Mouse (Mus musculus): ENCODE results near the gene Snx4. TPM values are rescaled to one million over a fixed set of nuclear protein-coding genes. Genes with fewer than 3 reads are reported as not detected.

Snx4 gene
- polyA plus RNA-seq, 1 experiment from 2014 or later = 103 TPM

DNA sequence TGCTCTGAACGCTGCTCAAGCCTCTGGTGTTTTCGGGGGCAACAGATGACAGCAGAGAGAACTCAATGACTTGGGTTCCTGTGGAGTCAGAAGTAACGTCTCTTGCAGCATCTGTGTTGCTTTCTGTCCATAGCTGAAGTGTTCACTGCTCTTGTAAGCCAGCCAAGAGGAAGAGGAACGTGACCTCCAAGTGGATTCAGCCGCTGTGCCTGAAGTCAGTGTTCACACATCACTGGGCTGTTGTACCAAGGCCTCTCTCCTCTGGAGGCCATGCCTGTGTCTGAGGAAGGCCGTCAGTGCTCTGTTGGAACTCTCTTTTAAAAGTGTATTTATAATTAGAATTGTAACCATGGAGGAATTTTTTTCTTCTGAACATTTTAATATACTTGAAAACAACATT, 9.2 kb upstream of the Snx4 start:
- Histone ChIP-seq H3K36me3 (ENCODE audit: control insufficient read depth, insufficient read depth, low read length) (peaks cover 15% of the 10 kb centered on the region), H3K4me3 (ENCODE audit: low read length) (no peak overlapping the region), H3K4me1 (ENCODE audit: control insufficient read depth, insufficient read depth, low read depth, low read length) (no peaks in the 10 kb centered on the region), H3K9me3 (ENCODE audit: control insufficient read depth, low read length) (no peaks in the 10 kb centered on the region), H3K9ac (ENCODE audit: low read depth, low read length) (no peak overlapping the region), H3K27me3 (replicated peaks; ENCODE audit: control insufficient read depth, insufficient read depth, low read length) (no peaks in the 10 kb centered on the region), H3K4me2 (ENCODE audit: low read length) (no peak overlapping the region), H3K27ac (ENCODE audit: low read depth, low read length) (no peak overlapping the region)
- WGBS = 79% methylated on average over 6 of the region's 6 CpGs
- ATAC-seq = no peak

DNA sequence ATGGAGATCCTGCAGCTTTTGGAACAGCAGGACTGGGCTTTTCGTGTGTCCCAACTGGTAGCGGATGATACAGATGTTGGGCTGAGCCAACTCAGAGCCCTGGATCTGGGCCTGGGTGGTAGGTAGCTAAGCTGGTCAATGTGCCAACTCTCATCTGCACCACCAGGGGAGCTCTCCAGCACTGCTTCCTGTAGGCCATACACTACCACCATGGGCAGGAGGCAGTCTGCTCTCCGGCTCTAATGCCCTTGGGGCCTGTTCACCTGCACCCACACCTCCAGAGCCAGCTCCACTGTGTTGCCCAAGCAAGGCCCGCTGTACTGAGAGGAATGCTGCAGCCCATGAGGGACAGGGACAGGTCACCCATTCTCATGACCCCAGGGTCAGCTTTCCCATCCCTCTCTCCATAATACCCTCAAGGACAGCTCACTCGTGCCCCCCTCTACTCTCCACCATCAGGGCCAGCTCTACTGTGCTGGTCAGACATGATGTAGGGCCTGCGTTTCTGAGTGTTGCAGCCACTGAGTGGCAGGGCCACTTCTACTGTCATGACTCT, 7.0 kb upstream of the Snx4 start:
- Histone ChIP-seq H3K9ac (ENCODE audit: low read depth, low read length) (no peak overlapping the region), H3K4me1 (ENCODE audit: control insufficient read depth, insufficient read depth, low read depth, low read length) (no peaks in the 10 kb centered on the region), H3K4me2 (ENCODE audit: low read length) (no peak overlapping the region), H3K27me3 (replicated peaks; ENCODE audit: control insufficient read depth, insufficient read depth, low read length) (no peaks in the 10 kb centered on the region), H3K9me3 (ENCODE audit: control insufficient read depth, low read length) (no peaks in the 10 kb centered on the region), H3K27ac (ENCODE audit: low read depth, low read length) (no peak overlapping the region), H3K36me3 (ENCODE audit: control insufficient read depth, insufficient read depth, low read length) (peaks cover 10% of the 10 kb centered on the region), H3K4me3 (ENCODE audit: low read length) (no peak overlapping the region)
- 84% methylated on average over 6 of the region's 6 CpGs for WGBS
- peak; percentile 18; the same call in 1 of the 2 replicates for ATAC-seq

DNA sequence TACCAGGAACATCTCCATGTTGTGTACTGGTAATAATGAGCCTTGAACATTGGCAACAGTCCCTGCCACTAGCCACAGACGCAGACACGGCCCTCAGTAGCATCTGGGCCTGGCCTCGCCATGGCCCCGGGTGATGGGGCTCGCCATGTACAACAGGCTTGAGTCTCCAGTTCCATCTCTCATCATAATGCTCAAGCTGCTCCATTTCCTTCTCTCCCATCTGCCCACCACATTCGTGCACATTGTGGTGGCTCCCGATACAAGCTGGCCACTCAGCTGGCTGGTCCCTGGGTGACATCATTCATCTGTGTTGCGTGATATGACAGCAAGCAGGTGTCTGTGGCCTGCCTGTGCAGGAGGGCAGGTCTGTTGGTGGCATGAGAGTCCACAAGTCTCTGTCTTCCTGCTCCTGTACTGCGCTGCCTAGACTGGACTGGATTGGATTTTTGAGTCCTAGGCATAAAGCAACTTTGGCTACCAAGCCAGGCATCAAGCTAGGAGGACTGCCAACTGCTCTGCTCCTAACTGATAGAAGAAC, 6.2 kb upstream of the Snx4 start:
- no peaks in the 10 kb centered on the region for H3K9me3 ChIP-seq (ENCODE audit: control insufficient read depth, low read length)
- peaks cover 10% of the 10 kb centered on the region for H3K36me3 ChIP-seq (ENCODE audit: control insufficient read depth, insufficient read depth, low read length)
- no peaks in the 10 kb centered on the region for H3K4me1 ChIP-seq (ENCODE audit: control insufficient read depth, insufficient read depth, low read depth, low read length)
- no peak overlapping the region for H3K27ac ChIP-seq (ENCODE audit: low read depth, low read length)
- H3K4me3 ChIP-seq (ENCODE audit: low read length) = no peak overlapping the region
- H3K9ac ChIP-seq (ENCODE audit: low read depth, low read length) = no peak overlapping the region
- ATAC-seq = peak; percentile 40
- 87% methylated on average over 9 of the region's 9 CpGs for WGBS
- H3K27me3 ChIP-seq (replicated peaks; ENCODE audit: control insufficient read depth, insufficient read depth, low read length) = no peaks in the 10 kb centered on the region
- H3K4me2 ChIP-seq (ENCODE audit: low read length) = no peak overlapping the region

DNA sequence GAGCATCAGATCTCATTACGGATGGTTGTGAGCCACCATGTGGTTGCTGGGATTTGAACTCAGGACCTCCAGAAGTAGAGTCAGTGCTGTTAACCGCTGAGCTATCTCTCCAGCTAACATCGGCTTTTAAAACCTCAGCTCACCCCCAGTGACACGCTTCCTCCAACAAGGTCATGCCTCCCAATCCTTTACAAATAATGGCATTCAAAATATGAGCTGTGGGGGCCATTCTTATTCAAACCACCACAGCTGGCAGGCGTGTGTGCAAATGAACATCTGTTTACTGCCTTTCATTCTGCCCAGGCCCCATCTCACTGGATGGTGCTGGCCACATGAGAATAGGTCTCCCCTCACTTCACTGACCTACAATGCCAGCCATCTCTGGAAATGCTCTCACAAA, 4.7 kb upstream of the Snx4 start:
- 79% methylated on average over 5 of the region's 5 CpGs for WGBS
- Histone ChIP-seq H3K4me3 (ENCODE audit: low read length) (no peak overlapping the region), H3K36me3 (ENCODE audit: control insufficient read depth, insufficient read depth, low read length) (peaks cover 10% of the 10 kb centered on the region), H3K4me2 (ENCODE audit: low read length) (no peak overlapping the region), H3K4me1 (ENCODE audit: control insufficient read depth, insufficient read depth, low read depth, low read length) (peaks cover 6% of the 10 kb centered on the region; the same call in 1 of the 2 replicates), H3K27me3 (replicated peaks; ENCODE audit: control insufficient read depth, insufficient read depth, low read length) (no peaks in the 10 kb centered on the region), H3K9ac (ENCODE audit: low read depth, low read length) (no peak overlapping the region), H3K9me3 (ENCODE audit: control insufficient read depth, low read length) (no peaks in the 10 kb centered on the region), H3K27ac (ENCODE audit: low read depth, low read length) (no peak overlapping the region)
- no peak for ATAC-seq

DNA sequence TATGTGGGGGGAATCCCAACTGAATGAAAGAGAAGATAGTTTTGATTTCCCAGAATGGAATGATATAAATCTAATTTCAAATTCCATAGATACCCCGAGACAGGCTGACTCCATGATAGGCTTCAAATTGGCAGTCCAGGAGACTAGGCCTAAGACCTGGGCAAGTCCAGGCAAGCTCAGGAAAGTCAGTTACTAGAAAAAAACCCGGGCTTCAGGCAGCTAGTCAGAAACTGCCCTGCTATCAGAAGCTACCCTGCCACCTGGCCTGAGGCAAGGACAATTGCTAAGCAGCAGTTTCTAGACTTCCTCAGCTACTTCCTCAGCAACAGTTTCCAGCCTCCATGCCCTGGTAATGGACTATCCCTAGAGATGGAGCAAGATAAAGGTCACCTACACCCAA, 4.2 kb upstream of the Snx4 start:
- Histone ChIP-seq H3K4me2 (ENCODE audit: low read length) (no peak overlapping the region), H3K9me3 (ENCODE audit: control insufficient read depth, low read length) (no peaks in the 10 kb centered on the region), H3K4me3 (ENCODE audit: low read length) (no peak overlapping the region), H3K9ac (ENCODE audit: low read depth, low read length) (no peak overlapping the region), H3K36me3 (ENCODE audit: control insufficient read depth, insufficient read depth, low read length) (peaks cover 6% of the 10 kb centered on the region), H3K27me3 (replicated peaks; ENCODE audit: control insufficient read depth, insufficient read depth, low read length) (no peaks in the 10 kb centered on the region), H3K4me1 (ENCODE audit: control insufficient read depth, insufficient read depth, low read depth, low read length) (peaks cover 7% of the 10 kb centered on the region; the same call in 1 of the 2 replicates), H3K27ac (ENCODE audit: low read depth, low read length) (no peak overlapping the region)
- 78% methylated on average over 2 of the region's 2 CpGs for WGBS
- ATAC-seq = no peak

DNA sequence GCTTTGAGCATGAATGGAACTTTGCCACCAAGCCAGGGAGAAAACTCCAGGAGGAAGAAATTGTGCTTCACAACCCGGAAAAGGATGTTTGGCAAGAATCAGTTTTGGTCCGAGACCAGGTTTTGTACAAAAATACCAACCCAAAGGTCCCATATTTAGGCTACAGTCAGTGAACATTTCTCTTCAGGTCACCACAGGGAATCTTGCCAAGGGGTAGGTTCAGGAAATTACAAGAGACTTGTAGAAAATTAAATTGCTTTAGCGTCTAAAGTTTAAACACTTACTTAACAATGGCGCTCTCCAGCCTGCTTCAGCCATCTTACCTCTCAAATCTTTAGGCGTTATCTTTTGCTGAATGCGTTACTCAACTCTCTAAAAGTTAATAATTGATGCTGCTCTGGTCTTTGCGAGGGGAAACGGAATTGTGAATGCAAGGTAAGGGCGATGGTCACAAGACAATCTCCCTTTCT, 556 bp upstream of the Snx4 start:
- WGBS = 20% methylated on average over 9 of the region's 9 CpGs
- peak overlapping the region; percentile 42 for H3K27ac ChIP-seq (ENCODE audit: low read depth, low read length)
- H3K4me3 ChIP-seq (ENCODE audit: low read length) = peak overlapping the region; percentile 86
- H3K36me3 ChIP-seq (ENCODE audit: control insufficient read depth, insufficient read depth, low read length) = no peaks in the 10 kb centered on the region
- no peak; the same call in 1 of the 2 replicates for ATAC-seq
- H3K9me3 ChIP-seq (ENCODE audit: control insufficient read depth, low read length) = no peaks in the 10 kb centered on the region
- H3K9ac ChIP-seq (ENCODE audit: low read depth, low read length) = peak overlapping the region; percentile 99
- H3K4me2 ChIP-seq (ENCODE audit: low read length) = peak overlapping the region; percentile 80
- no peaks in the 10 kb centered on the region for H3K27me3 ChIP-seq (replicated peaks; ENCODE audit: control insufficient read depth, insufficient read depth, low read length)
- peaks cover 13% of the 10 kb centered on the region for H3K4me1 ChIP-seq (ENCODE audit: control insufficient read depth, insufficient read depth, low read depth, low read length)

DNA sequence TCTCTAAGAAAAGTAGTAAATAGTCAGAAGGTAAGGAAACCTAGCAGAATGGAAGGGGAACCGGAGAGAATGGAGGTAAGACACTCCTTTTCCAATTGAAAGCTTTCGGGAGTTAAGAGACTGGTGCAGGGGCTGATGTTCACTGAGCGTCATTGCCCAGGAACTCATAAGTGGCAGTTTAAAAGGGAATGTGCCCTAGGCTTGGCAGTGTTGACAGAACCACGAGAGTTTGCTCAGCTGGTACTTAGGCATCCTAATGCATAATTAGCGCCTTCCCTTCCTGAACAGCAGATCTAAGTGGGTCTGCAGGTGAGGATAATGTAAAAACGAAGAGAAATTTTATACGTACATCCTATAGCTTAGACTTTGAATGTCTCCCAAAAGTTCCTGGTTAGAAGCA, 4.4 kb downstream of the Snx4 start:
- no peak for ATAC-seq
- Histone ChIP-seq H3K27ac (ENCODE audit: low read depth, low read length) (no peak overlapping the region), H3K9ac (ENCODE audit: low read depth, low read length) (no peak overlapping the region), H3K4me3 (ENCODE audit: low read length) (no peak overlapping the region), H3K4me1 (ENCODE audit: control insufficient read depth, insufficient read depth, low read depth, low read length) (peaks cover 10% of the 10 kb centered on the region), H3K27me3 (replicated peaks; ENCODE audit: control insufficient read depth, insufficient read depth, low read length) (no peaks in the 10 kb centered on the region), H3K9me3 (ENCODE audit: control insufficient read depth, low read length) (no peaks in the 10 kb centered on the region), H3K36me3 (ENCODE audit: control insufficient read depth, insufficient read depth, low read length) (no peaks in the 10 kb centered on the region), H3K4me2 (ENCODE audit: low read length) (no peak overlapping the region)
- WGBS = 77% methylated on average over 7 of the region's 7 CpGs

DNA sequence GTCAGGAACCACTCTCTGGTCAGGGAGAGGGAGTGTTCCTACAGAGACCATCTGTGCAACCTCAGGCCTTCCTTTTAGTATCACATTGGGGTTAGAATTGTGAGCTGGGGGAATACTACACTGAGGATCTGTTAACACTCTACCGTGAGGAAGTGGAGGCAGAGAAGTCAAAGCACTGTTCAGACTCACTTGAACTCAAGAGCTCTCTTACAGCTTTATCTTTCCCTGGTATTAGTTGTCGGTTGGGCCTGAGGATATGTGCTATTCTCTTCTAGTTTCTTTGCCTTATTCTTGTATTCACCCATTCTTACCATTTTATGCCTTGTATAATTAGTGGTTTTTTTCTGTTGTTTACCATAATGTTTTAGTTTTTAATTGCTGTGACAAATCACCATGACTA, 7.3 kb downstream of the Snx4 start:
- 89% methylated on average over 2 of the region's 2 CpGs for WGBS
- H3K4me1 ChIP-seq (ENCODE audit: control insufficient read depth, insufficient read depth, low read depth, low read length) = no peaks in the 10 kb centered on the region
- ATAC-seq = no peak

DNA sequence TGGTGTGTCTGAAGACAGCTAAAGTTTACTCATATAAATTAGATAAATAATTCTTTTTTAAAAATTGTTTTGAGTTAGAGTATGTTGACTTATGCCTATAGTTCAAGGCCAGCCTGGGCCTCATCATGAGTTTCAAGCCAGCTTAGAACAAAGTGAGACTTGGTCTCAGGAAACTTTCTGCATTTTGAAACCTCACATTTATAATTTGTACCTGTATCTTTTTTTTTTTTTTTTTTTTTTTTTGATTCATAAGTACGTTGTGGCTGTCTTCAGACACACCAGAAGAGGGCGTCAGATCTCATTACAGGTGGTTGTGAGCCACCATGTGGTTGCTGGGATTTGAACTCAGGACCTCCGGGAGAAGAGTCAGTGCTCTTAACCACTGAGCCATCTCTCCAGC, 8.6 kb downstream of the Snx4 start:
- Histone ChIP-seq H3K9ac (ENCODE audit: low read depth, low read length) (no peak overlapping the region), H3K9me3 (ENCODE audit: control insufficient read depth, low read length) (no peaks in the 10 kb centered on the region), H3K4me1 (ENCODE audit: control insufficient read depth, insufficient read depth, low read depth, low read length) (no peaks in the 10 kb centered on the region), H3K4me2 (ENCODE audit: low read length) (no peak overlapping the region), H3K27me3 (replicated peaks; ENCODE audit: control insufficient read depth, insufficient read depth, low read length) (no peaks in the 10 kb centered on the region), H3K4me3 (ENCODE audit: low read length) (no peak overlapping the region), H3K36me3 (ENCODE audit: control insufficient read depth, insufficient read depth, low read length) (no peaks in the 10 kb centered on the region), H3K27ac (ENCODE audit: low read depth, low read length) (no peak overlapping the region)
- no peak for ATAC-seq
- 90% methylated on average over 3 of the region's 3 CpGs for WGBS

More for the DNA sequence above, 7.3 kb downstream of the Snx4 start:
- Histone ChIP-seq H3K27ac (ENCODE audit: low read depth, low read length) (no peak overlapping the region), H3K4me3 (ENCODE audit: low read length) (no peak overlapping the region), H3K9me3 (ENCODE audit: control insufficient read depth, low read length) (no peaks in the 10 kb centered on the region), H3K4me2 (ENCODE audit: low read length) (no peak overlapping the region), H3K36me3 (ENCODE audit: control insufficient read depth, insufficient read depth, low read length) (no peaks in the 10 kb centered on the region), H3K27me3 (replicated peaks; ENCODE audit: control insufficient read depth, insufficient read depth, low read length) (no peaks in the 10 kb centered on the region), H3K9ac (ENCODE audit: low read depth, low read length) (no peak overlapping the region)

All from hindbrain, embryonic 16.5 days (tissue).